Mouse (Mus musculus) heart, embryonic 12.5 days (tissue): ENCODE results near the gene Sptlc2. TPM values are rescaled to one million over a fixed set of nuclear protein-coding genes. Genes with fewer than 3 reads are reported as not detected.
"Not testable (repeated sequence)": the region's sequence is repeated elsewhere in the genome, so short reads cannot be mapped to it uniquely, and the experiment has no call there.

ENCODE experiments used
- ATAC-seq: fragments of 200-750 bp; cut with Nextera tagmentation; 2 replicates; pipeline ENCODE4 v1.8.0; 2017; ENCODE audit warnings: moderate TSS enrichment, moderate library complexity; ENCODE audit not compliant: insufficient number of reproducible peaks, low FRiP score
- H3K27ac ChIP-seq: fragments of 300-500 bp; sonication (generic); 2 replicates; pipeline ENCODE4 v1.5.1; 2016; ENCODE audit warnings: mild to moderate bottlenecking, moderate library complexity; ENCODE audit not compliant: poor library complexity, severe bottlenecking
- H3K27me3 ChIP-seq: fragments of 300-500 bp; sonication (generic); replicated peaks from 2 replicates; pipeline ENCODE4 v1.6.1; 2016; ENCODE audit warnings: mild to moderate bottlenecking, moderate library complexity
- H3K36me3 ChIP-seq: fragments of 300-500 bp; sonication (generic); 2 replicates; pipeline ENCODE4 v1.6.1; 2016; ENCODE audit warnings: mild to moderate bottlenecking, moderate library complexity
- H3K4me1 ChIP-seq: fragments of 300-500 bp; sonication (generic); replicated peaks from 2 replicates; pipeline ENCODE4 v1.6.1; 2016; ENCODE audit warnings: mild to moderate bottlenecking
- H3K4me2 ChIP-seq: fragments of 300-500 bp; sonication (generic); 2 replicates; pipeline ENCODE4 v1.6.1; 2016; ENCODE audit warnings: mild to moderate bottlenecking, moderate library complexity
- H3K4me3 ChIP-seq: fragments of 300-500 bp; sonication (generic); 2 replicates; pipeline ENCODE4 v1.5.1; 2016; ENCODE audit warnings: mild to moderate bottlenecking
- H3K9ac ChIP-seq: fragments of 300-500 bp; sonication (generic); 2 replicates; pipeline ENCODE4 v1.6.1; 2016; ENCODE audit warnings: mild to moderate bottlenecking, moderate library complexity
- H3K9me3 ChIP-seq: fragments of 300-500 bp; sonication (generic); replicated peaks from 2 replicates; pipeline ENCODE4 v1.6.1; 2016; ENCODE audit warnings: mild to moderate bottlenecking, moderate library complexity
- WGBS: fragments of 180-500 bp; shearing (Covaris S2); methylation state at CpG from one replicate; pipeline ENCODE4 v1.1.7; 2016; 5-methylcytosine and 5-hydroxymethylcytosine counted together
- polyA plus RNA-seq: library from polyadenylated mRNA; unstranded; fragments of >200 nt; fragmentation: Nextera tagmentation; extraction: Ambion mirVana; gene quantifications from 2 replicates; pipeline ENCODE4 v1.2.1, GENCODE M21; 2016

Gene Sptlc2
- polyA plus RNA-seq, 1 experiment from 2014 or later = 76.4 TPM

DNA sequence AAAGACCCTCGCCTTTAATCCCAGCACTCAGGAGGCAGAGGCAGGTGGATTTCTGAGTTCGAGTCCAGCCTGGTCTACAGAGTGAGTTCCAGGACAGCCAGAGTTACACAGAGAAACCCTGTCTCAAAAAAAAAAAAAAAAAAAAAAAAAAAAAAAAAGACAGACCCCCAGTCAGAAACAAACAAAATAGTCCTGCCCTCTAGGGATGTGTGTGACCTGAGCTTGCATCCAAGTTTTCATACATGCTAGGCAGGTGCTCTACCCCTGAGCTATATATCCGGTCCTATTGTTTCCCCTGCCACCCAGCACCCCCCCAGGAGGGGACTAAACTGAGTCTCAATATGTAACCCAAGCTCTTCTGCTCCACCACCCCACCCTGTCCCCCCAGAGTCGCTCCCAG lies 110.9 kb downstream of the Sptlc2 start:
- H3K9me3 ChIP-seq, H3K9ac ChIP-seq, H3K4me3 ChIP-seq, H3K4me2 ChIP-seq, ATAC-seq, H3K27me3 ChIP-seq: not testable (repeated sequence)
- WGBS = 80% methylated on average over 4 of the region's 4 CpGs
- peaks cover 39% of the 10 kb centered on the region for H3K4me1 ChIP-seq
- H3K36me3 ChIP-seq = peaks cover 40% of the 10 kb centered on the region
- peak overlapping the region; percentile 40; the same call in 1 of the 2 replicates for H3K27ac ChIP-seq

DNA sequence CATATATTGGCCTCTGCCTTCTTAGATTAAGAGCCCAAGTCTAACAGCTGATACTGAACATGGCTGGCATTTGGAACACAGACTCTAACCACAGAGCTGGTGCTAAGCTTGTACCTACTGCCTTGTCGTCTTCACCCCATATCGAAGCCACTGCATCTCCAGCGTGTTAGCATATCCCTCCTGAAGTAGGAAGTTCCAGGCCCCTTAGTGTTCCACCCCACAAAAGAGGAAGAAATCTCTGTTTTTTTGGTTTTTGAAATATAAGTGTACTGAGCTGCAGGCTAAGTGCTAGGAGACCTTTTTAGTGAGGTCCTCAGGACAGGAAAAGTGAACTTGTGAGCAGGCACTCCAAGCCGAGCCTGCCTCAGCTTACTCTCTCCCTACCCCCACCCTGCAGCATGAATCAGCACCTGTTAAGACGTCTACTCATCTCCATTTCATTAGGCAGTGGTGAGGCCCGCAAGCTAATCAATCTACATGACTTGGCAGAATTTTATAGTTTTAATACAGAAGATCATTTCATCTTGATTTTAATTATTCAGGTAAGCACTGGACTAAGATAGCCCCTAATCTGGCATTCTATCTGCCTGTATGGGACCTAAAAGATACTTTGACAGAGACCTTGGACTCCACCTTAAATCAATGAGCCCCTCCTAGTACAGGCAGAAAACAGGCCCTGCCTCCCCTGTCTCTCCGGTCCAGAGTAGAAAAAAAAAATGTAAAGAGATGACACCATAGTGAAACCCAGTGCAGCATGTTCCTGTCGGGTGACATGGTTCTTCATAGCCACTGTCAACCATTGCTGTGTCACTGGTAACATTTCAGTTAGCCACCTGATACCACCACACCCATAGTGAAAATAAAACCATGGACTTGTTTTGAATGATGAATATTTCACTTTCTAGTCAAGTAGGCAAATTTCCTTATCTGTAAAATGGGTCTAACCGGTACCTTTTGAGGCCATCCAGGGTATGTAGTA lies 113.0 kb downstream of the Sptlc2 start:
- Histone ChIP-seq H3K27ac (no peak overlapping the region), H3K27me3 (no peaks in the 10 kb centered on the region), H3K9me3 (no peaks in the 10 kb centered on the region), H3K4me1 (peaks cover 31% of the 10 kb centered on the region), H3K36me3 (peaks cover 61% of the 10 kb centered on the region), H3K9ac (no peak overlapping the region), H3K4me3 (no peak overlapping the region), H3K4me2 (no peak overlapping the region)
- ATAC-seq = no peak
- 84% methylated on average over 9 of the region's 9 CpGs for WGBS

DNA sequence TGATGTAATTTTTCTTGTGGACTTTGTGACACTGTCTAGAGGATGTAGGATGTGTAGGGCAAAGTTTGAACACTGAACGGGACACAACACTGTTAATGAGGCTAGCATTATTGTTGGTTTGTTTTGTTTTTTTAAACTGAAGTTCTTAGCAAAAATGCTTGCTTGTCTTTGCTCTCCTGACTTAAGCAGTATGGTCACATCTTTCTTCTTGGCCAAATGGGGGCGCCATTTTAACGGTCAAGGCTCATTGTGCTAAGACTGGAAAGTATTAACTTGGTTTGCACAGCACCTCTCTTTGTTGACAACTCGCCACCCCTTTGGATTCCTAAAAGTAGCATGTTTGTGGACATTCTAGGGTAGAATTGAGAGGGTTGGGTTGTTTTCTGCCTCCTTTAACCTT lies 120.5 kb downstream of the Sptlc2 start:
- H3K4me3 ChIP-seq = peak overlapping the region; percentile 70
- H3K4me2 ChIP-seq = peak overlapping the region; percentile 90
- no peak for ATAC-seq
- peak overlapping the region; percentile 59 for H3K9ac ChIP-seq
- H3K4me1 ChIP-seq = peaks cover 12% of the 10 kb centered on the region
- H3K27ac ChIP-seq = no peak overlapping the region
- no peaks in the 10 kb centered on the region for H3K9me3 ChIP-seq
- H3K27me3 ChIP-seq = no peaks in the 10 kb centered on the region
- peaks cover 54% of the 10 kb centered on the region for H3K36me3 ChIP-seq
- WGBS = 24% methylated on average over 4 of the region's 4 CpGs

DNA sequence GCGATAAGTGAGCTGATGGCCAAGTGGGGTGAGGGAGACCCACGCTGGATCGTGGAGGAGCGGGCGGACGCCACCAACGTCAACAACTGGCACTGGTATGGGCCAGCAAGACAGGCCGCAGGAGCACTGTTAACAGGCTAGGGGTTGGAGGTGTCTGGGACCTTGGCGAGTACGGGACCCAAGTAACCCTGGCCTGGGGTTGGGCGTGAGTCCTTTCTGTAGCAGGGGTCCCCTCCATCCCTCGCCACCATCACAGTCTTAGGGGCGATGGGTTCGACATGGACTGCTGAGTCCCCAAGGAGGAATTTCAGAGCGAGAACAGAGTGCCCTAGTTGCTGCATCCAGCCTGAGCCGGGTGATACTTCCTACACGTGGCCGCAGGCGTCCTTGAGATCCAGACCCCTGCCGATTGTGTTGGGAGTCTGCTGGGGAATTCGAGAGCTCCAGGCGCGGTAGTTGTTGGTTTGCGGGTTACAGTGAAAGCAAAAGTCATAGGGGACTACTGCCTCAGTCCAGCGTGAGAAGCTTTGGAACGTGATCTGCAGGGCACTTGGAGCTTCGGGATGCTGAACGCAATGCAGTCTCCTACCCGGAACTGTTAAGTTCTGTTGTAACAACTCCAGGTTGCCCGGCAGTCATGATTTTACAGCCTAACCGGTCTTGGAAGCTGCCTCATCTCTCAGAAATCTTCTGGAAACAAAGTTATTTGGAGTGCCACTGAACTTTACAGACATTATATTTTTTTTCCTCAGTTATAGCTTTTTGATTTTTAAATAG lies 121.1 kb downstream of the Sptlc2 start:
- Histone ChIP-seq H3K9ac (peak overlapping the region; percentile 80), H3K9me3 (no peaks in the 10 kb centered on the region), H3K36me3 (peaks cover 52% of the 10 kb centered on the region), H3K4me1 (peaks cover 12% of the 10 kb centered on the region), H3K4me2 (peak overlapping the region; percentile 90), H3K4me3 (peak overlapping the region; percentile 70), H3K27ac (peak overlapping the region; percentile 89), H3K27me3 (no peaks in the 10 kb centered on the region)
- WGBS = under 1% methylated on average over 31 of the region's 31 CpGs
- peak; percentile 73 for ATAC-seq

DNA sequence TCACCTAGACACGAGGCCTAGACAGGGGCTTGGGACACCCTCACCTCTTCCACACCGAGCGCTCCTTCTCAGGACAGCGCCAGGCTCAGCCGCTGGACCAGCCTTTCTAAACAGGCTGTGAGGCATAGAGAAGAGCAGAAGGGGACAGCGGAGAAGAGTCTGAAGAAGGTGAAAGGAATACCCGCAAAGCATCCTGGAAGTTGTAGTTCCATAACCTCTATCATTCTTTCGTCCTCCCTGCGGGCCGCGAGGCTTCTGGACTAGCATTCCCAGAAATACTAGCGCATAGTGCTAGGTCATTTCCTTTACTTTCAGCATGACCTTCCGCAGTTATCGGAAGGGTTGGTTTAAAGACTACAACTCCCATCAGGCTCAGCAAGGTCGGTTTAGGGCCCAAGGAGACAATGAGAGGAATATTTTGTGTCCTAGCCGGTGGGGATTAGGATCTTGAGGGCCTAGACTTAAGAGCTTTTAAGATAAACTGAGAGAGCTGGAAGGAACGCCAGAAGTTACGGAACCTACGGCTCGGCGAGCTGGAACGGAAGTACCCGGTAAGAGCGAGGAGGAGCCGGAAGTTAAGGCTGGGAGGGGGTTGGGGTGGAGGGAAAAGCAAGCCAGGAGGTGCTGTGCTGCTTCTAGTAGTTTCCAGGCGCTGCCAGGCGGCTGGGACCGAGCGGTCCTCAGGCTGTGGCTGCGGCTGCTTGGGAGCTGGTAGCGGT lies 121.9 kb downstream of the Sptlc2 start, which contains the start of the genes Vipas39 and Ahsa1:
Vipas39 (minus strand) TSS at position 149 of the 719 bp plus-strand sequence.
Ahsa1 (plus strand) TSS at position 372 of the 719 bp plus-strand sequence.
- Histone ChIP-seq H3K4me3 (peak within 1 kb of the TSS; percentile 70), H3K27ac (peak within 1 kb of the TSS; percentile 90), H3K9ac (peak within 1 kb of the TSS; percentile 80), H3K9me3 (no peaks in the 10 kb centered on the region), H3K27me3 (no peaks in the 10 kb centered on the region), H3K36me3 (peaks cover 53% of the 10 kb centered on the region), H3K4me2 (peak within 1 kb of the TSS; percentile 90), H3K4me1 (peaks cover 12% of the 10 kb centered on the region)
- WGBS = under 1% methylated on average over 31 of the region's 31 CpGs
- peak; percentile 97 for ATAC-seq

DNA sequence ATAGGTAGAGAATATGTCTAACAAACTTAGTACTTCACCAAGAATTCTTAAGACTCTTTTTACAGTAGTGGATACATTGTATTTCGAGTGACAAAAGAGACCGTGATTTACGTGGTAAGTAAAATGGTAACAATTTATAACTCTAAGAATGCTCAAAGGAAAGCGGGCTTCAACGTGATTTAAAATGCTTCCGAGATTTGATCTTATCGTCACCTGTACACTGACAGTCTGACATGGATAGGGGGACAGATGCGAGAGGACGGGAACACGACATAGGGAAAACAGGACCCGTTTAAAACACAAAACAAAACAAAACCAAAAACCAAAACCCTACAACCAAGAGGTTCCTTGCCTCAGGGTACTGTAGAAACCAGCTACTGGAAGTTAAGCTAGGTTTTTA lies 122.7 kb downstream of the Sptlc2 start:
- ATAC-seq = no peak
- peaks cover 12% of the 10 kb centered on the region for H3K4me1 ChIP-seq
- H3K27me3 ChIP-seq = no peaks in the 10 kb centered on the region
- H3K9ac ChIP-seq = peak overlapping the region; percentile 80
- H3K4me2 ChIP-seq = peak overlapping the region; percentile 83
- H3K36me3 ChIP-seq = peaks cover 51% of the 10 kb centered on the region
- H3K9me3 ChIP-seq = no peaks in the 10 kb centered on the region
- H3K4me3 ChIP-seq = peak overlapping the region; percentile 70
- peak overlapping the region; percentile 90; the same call in 1 of the 2 replicates for H3K27ac ChIP-seq
- WGBS = 18% methylated on average over 11 of the region's 11 CpGs

DNA sequence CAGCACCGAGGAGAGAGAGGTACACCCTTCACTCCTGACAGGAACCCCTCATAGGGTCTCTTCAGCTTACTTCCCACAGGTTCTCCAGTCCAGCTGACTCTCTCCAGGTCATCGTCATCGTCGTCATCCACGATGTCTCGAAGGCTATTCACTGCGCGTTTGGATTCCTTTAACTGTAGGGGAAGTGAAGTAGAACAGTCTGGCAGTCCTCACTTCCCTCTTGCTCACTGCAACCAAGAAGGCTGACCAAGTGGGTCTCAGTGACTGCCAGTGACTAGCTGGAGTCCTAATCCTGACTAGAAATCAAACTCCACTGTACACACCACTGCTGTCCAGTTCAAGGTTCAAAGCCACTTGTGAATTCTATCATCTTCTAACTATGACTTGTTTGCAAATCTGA lies 127.6 kb downstream of the Sptlc2 start:
- H3K4me1 ChIP-seq = 0 out of 2 replicates have a peak, but pooled peaks cover 3% of the 10 kb centered on the region
- H3K4me2 ChIP-seq = no peak overlapping the region
- no peak overlapping the region for H3K27ac ChIP-seq
- no peak overlapping the region for H3K9ac ChIP-seq
- no peaks in the 10 kb centered on the region for H3K27me3 ChIP-seq
- no peak for ATAC-seq
- H3K9me3 ChIP-seq = no peaks in the 10 kb centered on the region
- 92% methylated on average over 8 of the region's 8 CpGs for WGBS
- H3K4me3 ChIP-seq = no peak overlapping the region
- H3K36me3 ChIP-seq = peaks cover 76% of the 10 kb centered on the region

DNA sequence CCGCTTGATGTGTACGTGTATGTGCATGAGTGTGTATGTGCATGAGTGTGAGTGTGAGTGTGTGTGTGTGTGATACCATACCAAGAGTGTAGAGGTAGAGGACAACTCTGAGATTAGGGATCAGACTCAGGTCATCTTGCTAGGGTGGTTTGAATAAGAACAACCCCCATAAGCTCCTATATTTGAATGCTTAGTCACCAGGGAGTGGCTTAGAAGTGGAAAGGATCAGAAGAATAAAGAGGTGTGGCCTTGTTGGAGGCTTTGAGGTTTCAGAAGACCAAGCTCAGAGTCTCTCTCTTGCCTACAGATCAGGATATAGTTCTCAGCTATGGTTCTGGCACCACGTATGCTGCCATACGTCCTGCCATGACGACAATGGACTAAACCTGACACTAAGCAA lies 131.5 kb downstream of the Sptlc2 start:
- H3K9me3 ChIP-seq = no peaks in the 10 kb centered on the region
- no peak for ATAC-seq
- H3K27me3 ChIP-seq = no peaks in the 10 kb centered on the region
- H3K9ac ChIP-seq = no peak overlapping the region
- 90% methylated on average over 5 of the region's 5 CpGs for WGBS
- H3K4me2 ChIP-seq = no peak overlapping the region
- peaks cover 88% of the 10 kb centered on the region for H3K36me3 ChIP-seq
- H3K4me3 ChIP-seq = no peak overlapping the region
- H3K27ac ChIP-seq = no peak overlapping the region
- no peaks in the 10 kb centered on the region for H3K4me1 ChIP-seq
